Mouse (Mus musculus): Measurements from ENCODE around the gene Slco4c1.
A peak's percentile ranks its signal among the peaks of the same experiment; 100 is the strongest.

The Slco4c1 gene

GRCm38 (mm10) chr1:96770283-96770682, 101.7 kb downstream of the Slco4c1 start:
- DNase-seq (ENCODE audit: low spot score): no peak

DNA sequence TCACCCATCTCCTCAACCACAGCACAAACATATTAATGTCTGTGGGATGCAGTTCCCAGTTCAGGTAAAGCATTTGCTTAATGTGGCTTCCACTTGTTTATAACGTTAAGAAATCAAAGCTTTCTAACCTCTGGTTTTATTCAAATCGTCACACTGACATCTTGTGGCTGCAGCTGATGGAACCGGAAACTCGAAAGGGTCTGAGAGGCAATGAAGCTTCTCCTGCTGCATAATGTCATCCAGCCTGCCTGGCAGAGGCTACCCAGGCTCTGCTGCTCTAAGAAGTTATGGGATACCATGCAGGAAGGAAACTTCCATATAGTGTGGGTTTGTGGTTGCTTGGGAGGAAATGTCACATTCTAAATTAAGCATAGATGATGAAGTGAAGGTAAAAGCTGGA, 103.7 kb downstream of the Slco4c1 start:
- DNase-seq (ENCODE audit: low spot score): peak; percentile 3

DNA sequence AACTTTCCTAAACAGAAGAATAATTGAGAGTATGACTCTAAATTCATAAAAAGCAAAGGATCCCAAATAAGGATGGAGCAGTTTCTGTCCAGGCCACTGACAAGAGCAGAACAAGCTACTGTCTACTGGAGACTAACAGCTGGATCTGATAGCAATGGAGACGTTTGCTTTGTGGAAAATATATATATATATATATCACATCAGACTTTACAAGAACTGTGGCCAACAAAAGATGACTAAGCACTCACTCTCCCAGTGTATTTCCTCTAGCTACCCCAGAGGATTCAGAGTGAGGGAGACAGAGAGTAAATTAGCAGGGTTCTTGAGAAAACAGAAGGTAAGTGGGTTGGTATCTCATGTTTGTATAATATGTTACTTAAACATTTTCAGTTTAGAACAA, 105.4 kb downstream of the Slco4c1 start:
- no peak for DNase-seq (ENCODE audit: low spot score)
